Mouse (Mus musculus) cortical plate, adult 2 months (tissue): Measurements from ENCODE around the gene Slc30a3.

Source experiments
- CTCF ChIP-seq: fragments of 200-500 bp; IDR thresholded peaks from 2 replicates; pipeline ENCODE4 v1.5.1; 2011; ENCODE audit warnings: mild to moderate bottlenecking, control low read depth, low read length; ENCODE audit not compliant: insufficient read depth; ENCODE audit errors: extremely low read depth
- POLR2A ChIP-seq: fragments of 200-500 bp; IDR thresholded peaks from 2 replicates; pipeline ENCODE4 v1.6.1; 2011; ENCODE audit warnings: mild to moderate bottlenecking, low read length, control low read depth; ENCODE audit not compliant: insufficient read depth; ENCODE audit errors: extremely low read depth

GRCm38 (mm10) chr5:31149781-31150180 lies 41.7 kb upstream of the Slc30a3 start:
- TF ChIP-seq CTCF (no peak), POLR2A (no peak)
